Mouse (Mus musculus) CH12.LX (cell line): ENCODE measurements around the gene Lrp4. TPM values are rescaled to one million over a fixed set of nuclear protein-coding genes. Genes with fewer than 3 reads are reported as not detected.

Experiments used
- DNase-seq: peaks from one replicate; pipeline ENCODE4 v3.0.0-alpha.2; 2013; ENCODE audit errors: extremely low read depth
- H3K27ac ChIP-seq: 2 replicates; pipeline ENCODE4 v1.5.1; 2012; ENCODE audit warnings: low read depth, mild to moderate bottlenecking, control low read depth, moderate library complexity; ENCODE audit not compliant: insufficient read depth
- H3K27me3 ChIP-seq: replicated peaks from 2 replicates; pipeline ENCODE3; 2012; ENCODE audit warnings: inconsistent platforms
- H3K36me3 ChIP-seq, 2 experiments: replicated peaks in 1 of 2; 2 replicates each; pipeline versions ENCODE3 to v1.6.1; 2012; ENCODE audit warnings: inconsistent platforms in 1 of 2, low read length in 1 of 2, mild to moderate bottlenecking in 1 of 2, mixed read lengths in 1 of 2, moderate library complexity in 1 of 2; ENCODE audit not compliant: control insufficient read depth in 1 of 2, insufficient read depth in 1 of 2
- H3K4me1 ChIP-seq, 2 experiments: 2 replicates each; pipeline ENCODE4 v1.6.1; 2012; ENCODE audit warnings: inconsistent platforms in 1 of 2, moderate library complexity in 1 of 2; ENCODE audit not compliant: insufficient read depth in 2 of 2, control insufficient read depth in 1 of 2
- H3K4me2 ChIP-seq: 2 replicates; pipeline ENCODE4 v1.6.1; 2012; ENCODE audit warnings: low read depth, mild to moderate bottlenecking, control low read depth; ENCODE audit not compliant: poor library complexity, insufficient read depth, severe bottlenecking
- H3K4me3 ChIP-seq, 3 experiments: fragments of 150-350 bp in 1 of 3; sonication (generic) in 1 of 3; replicated peaks in 1 of 3; 2 replicates each; pipeline versions ENCODE3 to v1.5.1; 2011 to 2012; ENCODE audit warnings: low read depth in 2 of 3, low read length in 2 of 3, mild to moderate bottlenecking in 2 of 3, moderate library complexity in 2 of 3, control low read depth in 1 of 3, improper control_type of control experiment in 1 of 3, inconsistent platforms in 1 of 3, mixed read lengths in 1 of 3; ENCODE audit not compliant: poor library complexity in 1 of 3
- H3K79me2 ChIP-seq: replicated peaks from 2 replicates; pipeline ENCODE4 v1.6.1; 2012; ENCODE audit warnings: mild to moderate bottlenecking, moderate library complexity; ENCODE audit not compliant: control insufficient read depth, poor library complexity, insufficient read depth, severe bottlenecking; ENCODE audit errors: extremely low read depth
- H3K9ac ChIP-seq: 2 replicates; pipeline ENCODE4 v1.6.1; 2012; ENCODE audit warnings: low read depth, mild to moderate bottlenecking, control low read depth, moderate library complexity; ENCODE audit not compliant: insufficient read depth
- H3K9me3 ChIP-seq: replicated peaks from 2 replicates; pipeline ENCODE3; 2012; ENCODE audit warnings: low read length, inconsistent platforms, mixed read lengths
- BHLHE40 ChIP-seq: IDR thresholded peaks from 2 replicates; pipeline ENCODE4 v1.6.1; 2011; ENCODE audit warnings: mild to moderate bottlenecking, low read depth, low read length, improper control_type of control experiment
- CHD2 ChIP-seq: IDR thresholded peaks from 2 replicates; pipeline ENCODE4 v1.6.1; 2011; ENCODE audit warnings: low read length, improper control_type of control experiment
- E2F4 ChIP-seq: IDR thresholded peaks from 2 replicates; pipeline ENCODE4 v1.6.1; 2011; ENCODE audit warnings: low read depth, low read length, improper control_type of control experiment; ENCODE audit not compliant: insufficient replicate concordance
- ELF1 ChIP-seq: IDR thresholded peaks from 2 replicates; pipeline ENCODE4 v1.6.1; 2014; ENCODE audit warnings: low read depth, mild to moderate bottlenecking, inconsistent platforms, low read length, improper control_type of control experiment
- ETS1 ChIP-seq: conservative IDR thresholded peaks from 2 replicates; pipeline ENCODE4 v1.6.1; 2012; ENCODE audit warnings: low read depth, mild to moderate bottlenecking, inconsistent platforms, low read length, improper control_type of control experiment, moderate library complexity
- GABPA ChIP-seq: IDR thresholded peaks from 2 replicates; pipeline ENCODE4 v1.6.1; 2012; ENCODE audit warnings: low read depth, low read length, improper control_type of control experiment, inconsistent platforms; ENCODE audit not compliant: insufficient replicate concordance
- HCFC1 ChIP-seq: IDR thresholded peaks from 2 replicates; pipeline ENCODE4 v1.6.1; 2012; ENCODE audit warnings: low read depth, mild to moderate bottlenecking, inconsistent platforms, low read length, improper control_type of control experiment
- IRF4 ChIP-seq: IDR thresholded peaks from 2 replicates; pipeline ENCODE4 v1.6.1; 2014; ENCODE audit warnings: low read depth, mild to moderate bottlenecking, inconsistent platforms, low read length, improper control_type of control experiment
- JUN ChIP-seq: IDR thresholded peaks from 2 replicates; pipeline ENCODE4 v1.6.1; 2011; ENCODE audit warnings: low read depth, mild to moderate bottlenecking, low read length, improper control_type of control experiment, moderate library complexity; ENCODE audit not compliant: insufficient read depth
- KAT2A ChIP-seq: IDR thresholded peaks from 2 replicates; pipeline ENCODE4 v1.6.1; 2012; ENCODE audit warnings: low read length, improper control_type of control experiment, inconsistent platforms; ENCODE audit not compliant: insufficient replicate concordance
- MAFK ChIP-seq: IDR thresholded peaks from 2 replicates; pipeline ENCODE4 v1.6.1; 2011; ENCODE audit warnings: low read length, improper control_type of control experiment; ENCODE audit not compliant: insufficient replicate concordance
- MAX ChIP-seq: IDR thresholded peaks from 2 replicates; pipeline ENCODE4 v1.6.1; 2011; ENCODE audit warnings: low read length, improper control_type of control experiment
- MAZ ChIP-seq: IDR thresholded peaks from 2 replicates; pipeline ENCODE4 v1.6.1; 2012; ENCODE audit warnings: low read depth, mild to moderate bottlenecking, inconsistent platforms, low read length, improper control_type of control experiment, moderate library complexity
- MXI1 ChIP-seq: IDR thresholded peaks from 2 replicates; pipeline ENCODE4 v1.6.1; 2011; ENCODE audit warnings: mild to moderate bottlenecking, low read depth, low read length, improper control_type of control experiment
- MYC ChIP-seq: IDR thresholded peaks from 2 replicates; pipeline ENCODE4 v1.6.1; 2011; ENCODE audit warnings: low read depth, mild to moderate bottlenecking, improper control_type of control experiment, low read length
- NELFE ChIP-seq: IDR thresholded peaks from 2 replicates; pipeline ENCODE4 v1.6.1; 2011; ENCODE audit warnings: low read depth, low read length, improper control_type of control experiment
- NRF1 ChIP-seq: IDR thresholded peaks from 2 replicates; pipeline ENCODE4 v1.6.1; 2014; ENCODE audit warnings: low read depth, mild to moderate bottlenecking, inconsistent platforms, low read length, improper control_type of control experiment, moderate library complexity
- PAX5 ChIP-seq: IDR thresholded peaks from 2 replicates; pipeline ENCODE4 v1.6.1; 2012; ENCODE audit warnings: low read length, inconsistent platforms, mixed read lengths
- POLR2A ChIP-seq: IDR thresholded peaks from 2 replicates; pipeline ENCODE4 v1.6.1; 2011; ENCODE audit warnings: low read depth, mild to moderate bottlenecking, improper control_type of control experiment, low read length
- POLR2AphosphoS2 ChIP-seq: IDR thresholded peaks from 2 replicates; pipeline ENCODE4 v1.6.1; 2011; ENCODE audit warnings: low read depth, low read length, improper control_type of control experiment
- RAD21 ChIP-seq: IDR thresholded peaks from 2 replicates; pipeline ENCODE4 v1.6.1; 2011; ENCODE audit warnings: low read depth, mild to moderate bottlenecking, low read length, improper control_type of control experiment, moderate library complexity
- SIN3A ChIP-seq: IDR thresholded peaks from 2 replicates; pipeline ENCODE4 v1.6.1; 2012; ENCODE audit warnings: low read length, improper control_type of control experiment, inconsistent platforms
- TBP ChIP-seq: conservative IDR thresholded peaks from 2 replicates; pipeline ENCODE4 v1.6.1; 2011; ENCODE audit warnings: low read depth, low read length, improper control_type of control experiment
- TCF12 ChIP-seq: IDR thresholded peaks from 2 replicates; pipeline ENCODE4 v1.6.1; 2014; ENCODE audit warnings: low read depth, mild to moderate bottlenecking, inconsistent platforms, low read length, improper control_type of control experiment
- UBTF ChIP-seq: IDR thresholded peaks from 2 replicates; pipeline ENCODE4 v1.6.1; 2012; ENCODE audit warnings: low read depth, mild to moderate bottlenecking, inconsistent platforms, low read length, improper control_type of control experiment, moderate library complexity
- USF1 ChIP-seq: IDR thresholded peaks from 2 replicates; pipeline ENCODE4 v1.6.1; 2014; ENCODE audit warnings: low read depth, mild to moderate bottlenecking, inconsistent platforms, low read length, improper control_type of control experiment
- USF2 ChIP-seq: conservative IDR thresholded peaks from 2 replicates; pipeline ENCODE4 v1.6.1; 2011; ENCODE audit warnings: low read depth, low read length, improper control_type of control experiment
- ZKSCAN1 ChIP-seq: IDR thresholded peaks from 2 replicates; pipeline ENCODE4 v1.6.1; 2012; ENCODE audit warnings: low read depth, inconsistent platforms, low read length, improper control_type of control experiment, borderline replicate concordance
- ZMIZ1 ChIP-seq: IDR thresholded peaks from 2 replicates; pipeline ENCODE4 v1.6.1; 2012; ENCODE audit warnings: low read depth, mild to moderate bottlenecking, inconsistent platforms, low read length, improper control_type of control experiment
- ZNF384 ChIP-seq: IDR thresholded peaks from 2 replicates; pipeline ENCODE4 v1.6.1; 2012; ENCODE audit warnings: low read depth, low read length, improper control_type of control experiment, inconsistent platforms
- dilution Hi-C: fragments of 300-500 bp; cut with MboI; formaldehyde crosslinking; loops from 2 replicates; pipeline ENCODE4 v1.14.3; 2020; ENCODE audit warnings: low sequenced_read_pairs; ENCODE audit not compliant: extremely low pct_unique_long_range_greater_than_20kb, extremely low pct_ligation_motif_present
- in situ Hi-C: fragments of 300-500 bp; cut with MboI; formaldehyde crosslinking; loops from 3 replicates; pipeline ENCODE4 v1.14.3; 2019; ENCODE audit warnings: low sequenced_read_pairs, low pct_ligation_motif_present, low pct_unique_long_range_greater_than_20kb, mixed read lengths
- polyA plus RNA-seq: library from polyadenylated mRNA; unstranded; fragments of >175 nt; gene quantifications from 2 replicates; pipeline ENCODE4 v1.2.1, GENCODE M21; 2012; ENCODE audit warnings: low read depth; ENCODE audit not compliant: insufficient read length
- total RNA-seq, 2 experiments: library from RNA; depleted of rRNA; stranded (reverse); fragments of 300-350 nt in 1 of 2; fragments of >200 nt in 1 of 2; gene quantifications; 2 replicates each; pipeline ENCODE4 v1.2.3; 2012 to 2014

Gene Lrp4
- total and polyA plus RNA-seq, 3 experiments, result 0.91 to 5.9 (median 1.0) TPM

DNA sequence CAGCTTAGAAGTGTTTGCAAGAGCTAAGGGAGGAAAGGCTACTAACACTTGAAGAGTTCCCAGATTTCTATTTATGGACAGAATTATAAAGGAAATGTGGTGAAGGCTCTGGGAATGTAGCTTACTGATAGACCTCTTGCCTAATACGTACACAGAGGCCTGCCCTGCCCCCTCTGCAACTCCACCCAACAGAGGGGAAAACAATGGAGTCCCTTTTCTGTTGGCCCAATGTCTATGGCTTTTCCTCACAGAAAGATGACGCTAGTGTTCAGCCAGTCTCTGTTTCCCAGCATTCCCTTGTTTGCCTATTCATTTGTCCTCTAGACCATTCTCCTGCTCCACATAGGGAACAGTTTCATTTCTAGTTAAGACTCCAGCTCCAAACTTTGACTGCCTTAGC, 59.9 kb downstream of the Lrp4 start:
- no peak overlapping the region for H3K9ac ChIP-seq
- in situ Hi-C loops (no loop called here), dilution Hi-C loops (no loop called here)
- no peak overlapping the region for H3K27ac ChIP-seq
- no peaks in the 10 kb centered on the region for H3K79me2 ChIP-seq
- no peak overlapping the region for H3K4me2 ChIP-seq
- H3K4me3 ChIP-seq, result no peak overlapping the region
- H3K36me3 ChIP-seq, result peaks cover 0 to 2% of the 10 kb centered on the region in 2 experiments
- no peaks in the 10 kb centered on the region for H3K4me1 ChIP-seq
- no peak for DNase-seq
- H3K9me3 ChIP-seq, result no peaks in the 10 kb centered on the region
- no peaks in the 10 kb centered on the region for H3K27me3 ChIP-seq
- TF ChIP-seq ELF1 (no peak), JUN (no peak), GABPA (no peak), ETS1 (no peak), IRF4 (no peak), PAX5 (no peak), MAFK (no peak), TCF12 (no peak), NELFE (no peak), MYC (no peak), CHD2 (no peak), ZKSCAN1 (no peak)

DNA sequence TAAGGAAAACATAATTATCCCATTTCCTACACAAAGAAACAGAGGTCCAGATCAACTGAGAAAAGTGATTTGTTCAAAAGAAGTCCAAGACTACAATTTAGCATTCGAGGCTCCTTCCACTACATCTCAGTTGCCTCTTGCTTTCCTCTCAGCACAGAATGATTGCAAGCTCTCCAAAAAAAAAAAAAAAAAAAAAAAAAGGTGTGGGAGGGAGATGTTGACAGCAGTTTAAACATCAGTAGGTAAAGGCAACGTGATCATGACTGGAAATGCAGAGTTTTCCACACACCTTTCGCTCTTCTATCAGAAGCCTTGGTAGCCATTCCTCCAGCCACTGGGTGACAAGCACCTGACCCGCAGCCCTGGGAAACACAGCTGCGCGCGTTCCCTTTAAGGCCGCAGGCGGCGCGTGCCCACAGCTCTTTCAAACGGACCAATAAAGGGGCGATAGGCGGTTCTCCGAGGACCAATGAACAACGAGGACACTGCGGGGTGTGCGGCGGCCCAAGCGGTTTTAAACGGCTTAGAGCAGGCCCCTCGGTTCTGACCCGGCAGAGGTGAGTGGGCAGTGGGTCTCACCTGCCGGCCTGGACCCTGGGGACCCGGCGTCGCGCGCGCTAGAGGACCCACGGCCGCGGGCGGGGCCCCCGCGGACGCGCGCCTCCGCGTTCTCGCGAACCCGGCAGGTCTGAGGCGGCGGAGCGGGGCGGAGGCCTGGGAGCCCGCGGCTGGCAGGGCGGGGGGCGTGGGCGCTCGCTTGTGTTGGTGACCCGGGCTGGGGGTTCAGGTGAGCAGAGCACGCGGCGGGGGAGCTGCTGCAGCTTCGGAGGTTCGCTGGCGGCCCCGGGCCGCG, 69.2 kb downstream of the Lrp4 start, which contains the start of gene Ckap5:
Gene Ckap5 (plus strand): TSS at position 469 of the 853 bp plus-strand sequence.
- Histone ChIP-seq H3K36me3 (peaks cover 3 to 27% of the 10 kb centered on the region in 2 experiments), H3K4me3 (peak within 1 kb of the TSS; percentile 79 to 96 (median 94)), H3K4me1 (peaks cover 3 to 18% of the 10 kb centered on the region in 2 experiments; a peak in 2 of 4 replicates), H3K9ac (peak within 1 kb of the TSS; percentile 95), H3K9me3 (peaks cover 2% of the 10 kb centered on the region), H3K4me2 (peak within 1 kb of the TSS; percentile 76), H3K79me2 (peaks cover 42% of the 10 kb centered on the region), H3K27me3 (no peaks in the 10 kb centered on the region), H3K27ac (0 out of 2 replicates have a peak within 1 kb of the TSS, but pooled peaks have one; percentile 3)
- in situ Hi-C loops, result no loop called here
- DNase-seq, result peak; percentile 94
- dilution Hi-C loops, result no loop called here
- TF ChIP-seq ZMIZ1 (0 out of 2 replicates have a peak, but pooled peaks have one; percentile 25), RAD21 (no peak), UBTF (peak; percentile 1; the same call in 1 of the 2 replicates), E2F4 (peak; percentile 92), HCFC1 (peak; percentile 82), SIN3A (peak; percentile 90), JUN (no peak), CHD2 (peak; percentile 95), POLR2A (peak; percentile 83), BHLHE40 (peak; percentile 92), MAZ (no peak), MYC (0 out of 2 replicates have a peak, but pooled peaks have one; percentile 46), POLR2AphosphoS2 (no peak), USF1 (peak; percentile 69), ELF1 (no peak), MXI1 (peak; percentile 56; the same call in 1 of the 2 replicates), KAT2A (peak; percentile 67; the same call in 1 of the 2 replicates), MAFK (no peak), NRF1 (peak; percentile 64), ZNF384 (peak; percentile 90), USF2 (peak; percentile 39; the same call in 1 of the 2 replicates), TBP (peak; percentile 86), MAX (peak; percentile 86)
